Mouse (Mus musculus): ENCODE results near the gene Kdm2b.

The Kdm2b gene

DNA sequence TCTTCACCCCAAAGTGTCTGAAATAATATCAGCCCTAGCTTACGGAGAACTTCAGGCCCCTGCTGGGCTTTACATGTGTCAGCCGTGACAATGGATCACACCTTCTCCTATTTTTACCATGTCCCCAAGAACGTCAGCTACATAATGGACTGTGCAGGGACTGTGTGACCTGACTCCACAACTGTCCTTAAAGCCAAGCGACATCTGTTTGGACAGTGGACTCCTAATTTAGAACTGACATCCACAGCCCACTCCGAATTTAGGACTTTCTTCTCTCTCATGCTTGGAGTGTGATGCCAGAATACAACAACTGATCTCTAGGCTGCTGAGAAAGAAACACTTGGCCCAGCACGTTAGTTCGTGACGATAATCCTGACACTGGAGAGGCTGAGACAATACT is 62.5 kb downstream of the Kdm2b start:
- 57% methylated on average over 8 of the region's 8 CpGs for WGBS

DNA sequence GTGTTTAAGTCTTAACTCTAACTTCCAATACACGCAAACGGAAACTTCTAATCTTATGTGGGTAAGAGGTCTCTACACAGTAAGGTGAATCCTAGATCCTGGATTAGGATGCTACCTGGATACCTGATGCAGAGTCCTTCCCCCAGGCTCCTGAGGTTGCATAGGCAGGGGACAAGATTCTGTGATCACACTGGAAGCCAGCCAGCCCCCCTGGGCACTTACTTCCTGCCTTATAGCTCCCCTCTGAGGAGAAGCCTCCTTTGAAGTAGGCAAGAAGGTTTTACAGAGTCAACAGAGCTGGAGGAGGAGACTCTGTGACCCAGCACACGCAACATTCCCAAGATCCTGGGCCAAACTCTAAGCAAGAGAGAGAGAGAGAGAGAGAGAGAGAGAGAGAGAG is 63.3 kb downstream of the Kdm2b start:
- 82% methylated on average over 3 of the region's 3 CpGs for WGBS

DNA sequence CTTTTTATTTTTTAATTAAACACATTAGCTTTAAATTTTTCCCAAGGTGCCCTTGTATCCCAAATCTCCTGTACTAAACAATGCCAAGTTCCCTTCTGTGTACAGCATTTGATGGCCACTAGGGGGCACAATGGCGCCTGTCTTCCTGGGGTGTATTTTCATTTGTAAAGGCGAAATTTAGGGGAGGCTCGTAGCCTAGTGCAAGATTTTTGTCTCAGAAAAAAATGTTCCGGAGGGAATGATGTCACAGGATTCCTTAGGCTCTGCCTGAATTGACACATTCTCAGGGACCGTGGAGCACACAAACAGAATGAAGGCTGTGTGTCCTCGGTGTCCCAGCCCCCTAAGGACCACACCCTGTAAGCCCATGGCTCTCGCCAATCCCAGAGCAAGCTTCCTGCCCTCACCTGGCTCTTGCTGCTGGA is 64.1 kb downstream of the Kdm2b start:
- WGBS = 2% methylated on average over 7 of the region's 7 CpGs

DNA sequence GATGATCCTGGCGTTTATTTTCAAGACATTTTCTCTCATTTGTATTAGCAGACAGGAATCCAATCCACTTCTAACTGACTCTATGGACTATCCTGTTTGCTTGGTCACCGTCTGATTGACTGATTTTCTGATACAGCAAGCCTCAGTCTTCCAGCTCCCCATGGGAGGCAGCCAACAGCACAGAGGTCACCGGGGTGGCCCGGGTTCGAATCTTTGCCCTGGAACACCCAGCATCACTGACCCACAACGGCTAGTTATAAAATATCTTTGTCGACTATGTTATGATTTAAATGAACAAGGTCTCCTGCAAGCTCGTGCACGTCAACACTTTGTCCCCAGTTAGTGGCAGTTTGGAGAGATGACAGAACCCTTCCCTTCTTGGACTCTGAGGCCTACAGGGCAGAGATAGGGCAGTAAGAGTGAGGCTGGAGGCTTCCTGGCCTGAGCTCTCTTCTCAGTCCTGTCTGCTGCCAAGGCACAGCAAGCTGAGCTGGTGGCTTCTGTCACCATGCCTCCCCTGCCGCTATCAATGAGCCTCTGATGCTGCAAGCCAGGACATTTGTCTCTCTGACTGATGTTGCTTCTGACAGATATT is 65.7 kb downstream of the Kdm2b start:
- 92% methylated on average over 10 of the region's 10 CpGs for WGBS

DNA sequence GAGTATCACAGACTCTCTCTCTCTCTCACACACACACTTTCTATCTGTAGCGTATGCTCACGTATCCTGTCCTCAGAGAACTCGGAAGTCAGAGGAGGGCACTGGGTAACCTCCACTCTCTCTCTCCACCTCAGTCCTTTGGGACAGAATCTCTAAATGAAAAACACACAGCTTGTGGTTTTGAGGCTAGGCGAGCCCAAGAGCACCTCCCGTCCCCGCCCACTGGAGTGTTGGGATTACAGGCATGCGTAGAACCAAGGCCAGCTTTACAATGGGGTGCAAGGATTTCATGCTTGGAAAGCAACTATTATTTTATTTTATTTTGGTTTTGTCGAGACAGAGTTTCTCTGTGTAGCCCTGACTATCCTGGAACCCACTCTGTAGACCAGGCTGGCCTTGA is 67.7 kb downstream of the Kdm2b start:
- 96% methylated on average over 8 of the region's 8 CpGs for WGBS

DNA sequence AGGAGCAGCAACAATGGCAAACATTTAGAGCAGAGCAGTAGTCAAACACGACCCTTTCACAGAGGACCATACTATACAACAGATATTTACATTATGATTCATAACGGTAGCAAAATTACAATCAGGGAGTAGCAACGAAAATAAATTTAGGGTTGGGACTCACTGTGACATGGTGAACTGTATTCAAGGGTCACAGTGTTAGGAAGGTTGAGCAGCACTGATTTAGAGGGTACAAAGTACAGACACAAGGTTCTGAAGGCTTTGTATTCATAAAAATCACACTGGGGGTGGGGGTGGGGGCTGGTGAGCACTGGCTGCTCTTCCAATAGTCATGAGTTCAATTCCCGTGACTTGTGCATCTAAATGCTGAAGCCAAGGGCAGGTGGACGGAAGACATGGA is 69.1 kb downstream of the Kdm2b start:
- 88% methylated on average over 5 of the region's 5 CpGs for WGBS

DNA sequence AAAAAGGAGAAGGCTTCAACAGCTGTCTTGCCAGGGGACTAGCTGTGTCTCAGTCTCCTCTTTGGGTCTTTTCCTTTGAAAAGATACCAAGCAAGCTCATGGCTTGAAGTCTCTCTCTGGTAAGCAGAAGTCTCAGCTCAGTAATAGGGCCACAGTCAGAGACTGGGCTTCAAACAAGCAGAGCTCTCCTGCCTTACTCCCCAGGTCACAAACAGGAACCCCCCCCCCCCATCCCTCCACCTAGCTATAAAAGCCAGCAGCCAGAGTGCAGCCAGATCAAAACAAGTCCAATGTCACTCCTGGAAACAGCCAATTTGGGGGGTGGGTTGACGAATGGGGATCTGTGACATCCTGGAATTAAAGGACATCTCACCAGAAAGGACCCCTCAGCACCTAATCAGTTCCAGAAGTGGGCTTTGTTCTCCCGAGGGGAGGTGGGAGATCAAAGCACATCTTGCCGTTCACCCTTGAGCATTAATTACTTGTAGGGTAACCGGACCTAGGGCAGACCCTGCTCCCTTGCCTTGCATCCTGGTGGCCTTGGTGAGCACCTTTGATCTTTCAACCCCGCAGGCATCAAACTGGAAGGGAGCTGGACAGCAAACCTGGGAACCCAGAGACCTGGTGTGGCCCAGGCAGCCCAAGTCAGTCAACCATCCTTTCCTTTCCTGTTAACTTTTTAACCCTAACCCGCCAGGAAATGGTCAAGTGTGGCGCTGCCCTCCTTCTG is 71.5 kb downstream of the Kdm2b start:
- 74% methylated on average over 7 of the region's 7 CpGs for WGBS

DNA sequence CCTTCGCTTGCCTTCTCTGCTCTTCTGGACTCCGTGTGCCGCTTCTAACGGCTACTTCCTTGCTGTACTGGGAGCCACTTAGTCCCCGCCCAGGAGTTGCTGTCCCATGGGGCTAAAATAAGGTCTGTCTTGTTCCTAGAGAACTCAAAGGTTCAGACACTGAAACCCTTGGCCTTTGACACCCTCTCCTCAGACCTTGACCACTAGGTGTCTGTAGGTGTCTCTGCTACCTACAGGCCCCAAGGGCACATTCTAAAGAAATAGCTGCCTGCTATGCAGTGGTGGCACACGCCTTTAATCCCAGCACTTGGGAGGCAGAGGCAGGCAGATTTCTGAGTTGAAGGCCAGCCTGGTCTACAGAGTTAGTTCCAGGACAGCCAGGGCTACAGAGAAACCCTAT is 73.5 kb downstream of the Kdm2b start:
- WGBS = 91% methylated on average over 6 of the region's 6 CpGs

DNA sequence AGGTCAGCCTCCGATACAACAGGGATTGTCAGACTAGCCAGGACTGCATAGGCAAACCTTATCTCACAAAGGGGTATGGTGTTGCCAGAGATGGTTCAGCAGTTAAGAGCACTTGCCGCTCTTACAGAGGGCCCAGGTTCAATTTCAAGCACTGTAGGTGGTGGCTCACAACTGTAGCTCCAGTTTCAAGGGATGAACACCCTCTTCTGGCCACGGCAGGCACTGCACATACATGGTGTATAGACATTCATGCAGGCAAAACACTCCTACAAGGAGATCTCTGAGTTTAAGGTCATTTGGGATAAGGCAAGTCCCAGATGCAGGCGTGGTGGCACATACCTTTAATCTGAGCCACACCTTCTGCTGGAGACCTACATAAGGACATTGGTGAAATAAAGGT is 76.8 kb downstream of the Kdm2b start:
- 93% methylated on average over 4 of the region's 4 CpGs for WGBS

DNA sequence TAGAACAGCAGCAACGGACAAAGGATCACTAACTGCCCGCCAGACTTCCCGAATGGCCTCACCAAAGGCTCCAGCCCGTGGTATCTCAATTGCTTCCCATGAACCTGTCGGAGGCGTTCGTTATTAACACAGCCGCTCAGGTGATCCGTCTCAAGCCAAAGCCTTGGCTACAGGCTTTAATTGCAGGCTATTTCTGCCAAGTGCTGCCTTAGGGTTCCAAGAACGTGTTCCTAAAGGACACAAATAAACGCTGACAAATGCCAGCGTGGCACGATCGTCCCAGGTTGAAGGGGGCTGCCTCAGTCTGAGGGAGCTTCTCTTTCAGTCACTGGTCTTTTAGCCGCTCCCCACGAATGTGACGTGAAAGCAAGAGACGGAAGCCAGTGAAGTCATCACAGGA is 80.1 kb downstream of the Kdm2b start:
- 78% methylated on average over 18 of the region's 18 CpGs for WGBS

DNA sequence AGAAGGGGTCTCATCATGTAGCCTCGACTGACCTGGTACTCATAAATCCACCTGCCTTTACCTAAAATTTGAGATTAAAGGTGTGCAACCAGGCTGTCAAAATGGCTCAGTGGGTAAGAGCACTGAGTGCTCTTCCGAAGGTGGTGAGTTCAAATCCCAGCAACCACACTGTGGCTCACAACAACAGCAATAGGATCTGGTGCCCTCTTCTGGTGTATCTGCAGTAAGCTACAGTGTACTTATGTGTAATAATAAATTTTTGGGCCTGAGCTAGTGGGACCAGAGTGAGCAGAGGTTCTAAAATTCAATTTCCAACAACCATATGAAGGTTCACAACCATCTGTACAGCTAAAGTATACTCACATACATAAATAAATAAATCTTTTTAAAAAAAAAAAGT is 81.6 kb downstream of the Kdm2b start:
- WGBS = 96% methylated on average over 2 of the region's 2 CpGs

DNA sequence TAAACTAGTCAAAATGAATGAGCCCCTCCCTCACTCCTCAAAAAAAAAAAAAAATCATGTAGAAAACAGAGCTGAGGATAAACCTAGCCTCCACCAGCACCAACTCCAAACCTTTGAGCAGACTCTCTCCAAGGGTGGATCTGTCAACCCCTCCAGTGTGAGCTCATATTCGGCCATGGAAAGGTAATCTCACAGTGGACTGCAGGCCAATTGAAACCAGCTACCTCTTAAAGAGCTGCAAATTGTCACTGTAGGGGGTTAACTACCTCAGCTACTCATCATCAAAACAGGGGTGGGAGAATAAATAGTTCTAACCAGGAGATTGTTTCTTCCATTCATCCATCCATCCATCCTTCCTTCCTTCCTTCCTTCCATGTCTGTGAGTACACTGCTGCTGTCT is 82.4 kb downstream of the Kdm2b start:
- 97% methylated on average over 1 of the region's 1 CpGs for WGBS

DNA sequence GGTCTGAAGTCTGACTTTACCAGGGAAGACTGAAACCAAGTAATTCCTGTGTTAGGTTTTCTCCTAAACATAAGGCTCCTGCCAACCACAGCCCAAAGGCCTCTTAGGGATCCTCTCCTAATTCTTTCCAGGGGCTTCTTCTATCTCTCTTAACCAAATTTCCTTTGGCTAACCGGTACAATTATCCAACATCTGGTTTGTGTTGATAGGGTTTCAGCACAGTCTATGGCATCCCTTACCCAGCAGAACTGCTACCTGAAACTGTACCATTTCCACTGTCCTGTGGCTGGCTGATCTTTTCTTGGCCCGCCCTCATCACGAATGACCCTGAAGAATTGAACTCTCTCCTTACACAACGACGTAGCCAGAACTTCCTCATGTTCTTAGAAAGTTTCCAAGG is 86.5 kb downstream of the Kdm2b start:
- 80% methylated on average over 5 of the region's 5 CpGs for WGBS

DNA sequence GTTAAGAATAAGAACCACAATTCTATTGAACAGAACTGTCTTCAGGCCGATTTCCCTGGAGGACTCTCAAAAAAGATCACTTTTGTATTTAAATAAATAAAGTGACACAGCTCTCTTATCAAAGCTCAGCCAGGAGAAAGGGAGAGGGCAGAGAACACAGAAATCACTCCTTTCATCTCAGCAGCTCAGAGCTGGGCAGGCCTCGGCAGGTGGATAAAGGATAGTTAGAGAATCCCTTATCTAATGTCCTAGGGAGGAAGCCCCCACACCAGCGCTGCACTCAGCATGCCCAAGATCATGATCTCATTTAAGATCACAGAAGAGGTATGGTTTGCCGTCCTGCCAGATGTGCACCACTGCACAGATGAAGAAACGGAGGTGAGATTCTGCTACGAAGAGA is 87.4 kb downstream of the Kdm2b start:
- WGBS = 94% methylated on average over 6 of the region's 6 CpGs

DNA sequence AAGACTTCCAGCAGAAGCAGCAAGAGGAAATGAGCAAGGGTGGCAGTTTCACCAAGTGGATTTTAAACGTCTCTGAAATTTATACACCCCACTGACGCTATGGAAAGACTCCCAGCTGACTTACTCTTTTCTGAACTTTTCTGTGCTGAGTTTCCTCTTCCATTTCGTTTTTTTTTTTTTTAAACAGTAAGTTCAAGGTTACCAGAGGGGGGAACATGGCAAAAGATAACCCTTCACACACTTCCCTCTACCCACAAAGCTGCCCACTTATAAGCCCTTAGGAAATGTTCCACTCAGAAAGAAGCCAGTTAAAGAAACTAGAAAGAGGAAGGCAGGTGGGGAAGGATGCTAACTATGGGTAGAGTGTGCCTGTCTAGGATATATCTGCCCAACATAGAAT is 88.0 kb downstream of the Kdm2b start:
- 45% methylated on average over 3 of the region's 3 CpGs for WGBS

DNA sequence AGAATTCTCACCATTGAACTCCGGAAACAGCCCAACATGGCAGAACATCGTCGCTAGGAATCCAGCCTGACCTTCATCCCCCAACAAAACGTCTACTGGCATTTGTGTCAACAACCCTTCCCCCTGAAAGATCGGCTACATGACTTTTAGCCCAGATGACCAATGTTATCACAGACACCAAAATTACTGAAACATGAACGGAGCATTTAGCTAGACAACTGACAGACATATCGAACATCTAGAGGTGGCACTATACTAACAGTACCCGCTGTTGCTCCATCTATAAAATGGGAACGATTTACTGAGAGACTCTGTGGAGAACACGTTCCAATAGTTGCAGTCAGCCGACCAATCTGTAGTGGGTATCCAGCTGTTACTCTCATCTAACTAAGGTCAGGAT is 88.4 kb downstream of the Kdm2b start:
- 52% methylated on average over 11 of the region's 11 CpGs for WGBS

DNA sequence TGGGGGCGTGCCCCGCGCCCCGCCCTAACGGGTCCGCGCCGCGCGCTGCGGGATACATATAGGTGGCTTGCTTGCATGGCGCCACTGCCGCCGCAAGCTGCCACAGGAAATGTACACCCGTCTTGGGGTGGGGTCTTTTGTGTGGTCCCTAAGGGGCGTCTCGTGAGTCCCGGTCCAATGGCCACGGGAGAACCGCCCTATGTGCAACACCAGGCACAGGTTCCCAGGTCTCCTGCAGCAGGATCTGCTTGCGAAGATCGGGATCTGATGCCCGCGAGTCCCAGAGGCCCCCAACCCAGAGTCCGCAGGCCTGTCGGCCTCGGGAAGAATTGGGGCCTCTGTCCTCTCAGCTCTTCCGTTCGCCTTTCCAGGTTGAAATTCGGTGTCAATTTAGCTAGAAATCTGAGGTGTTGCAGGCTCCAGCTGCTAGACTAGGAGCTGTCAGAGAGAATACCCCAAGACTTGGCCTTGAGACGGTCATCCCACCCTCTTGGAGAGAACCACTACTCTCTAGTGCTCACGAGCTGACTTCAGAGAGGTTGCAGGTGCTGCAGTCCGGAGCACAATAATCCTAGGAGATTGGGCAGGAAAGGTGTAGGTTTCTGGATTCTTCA is 89.0 kb downstream of the Kdm2b start:
- WGBS = 5% methylated on average over 32 of the region's 33 CpGs

DNA sequence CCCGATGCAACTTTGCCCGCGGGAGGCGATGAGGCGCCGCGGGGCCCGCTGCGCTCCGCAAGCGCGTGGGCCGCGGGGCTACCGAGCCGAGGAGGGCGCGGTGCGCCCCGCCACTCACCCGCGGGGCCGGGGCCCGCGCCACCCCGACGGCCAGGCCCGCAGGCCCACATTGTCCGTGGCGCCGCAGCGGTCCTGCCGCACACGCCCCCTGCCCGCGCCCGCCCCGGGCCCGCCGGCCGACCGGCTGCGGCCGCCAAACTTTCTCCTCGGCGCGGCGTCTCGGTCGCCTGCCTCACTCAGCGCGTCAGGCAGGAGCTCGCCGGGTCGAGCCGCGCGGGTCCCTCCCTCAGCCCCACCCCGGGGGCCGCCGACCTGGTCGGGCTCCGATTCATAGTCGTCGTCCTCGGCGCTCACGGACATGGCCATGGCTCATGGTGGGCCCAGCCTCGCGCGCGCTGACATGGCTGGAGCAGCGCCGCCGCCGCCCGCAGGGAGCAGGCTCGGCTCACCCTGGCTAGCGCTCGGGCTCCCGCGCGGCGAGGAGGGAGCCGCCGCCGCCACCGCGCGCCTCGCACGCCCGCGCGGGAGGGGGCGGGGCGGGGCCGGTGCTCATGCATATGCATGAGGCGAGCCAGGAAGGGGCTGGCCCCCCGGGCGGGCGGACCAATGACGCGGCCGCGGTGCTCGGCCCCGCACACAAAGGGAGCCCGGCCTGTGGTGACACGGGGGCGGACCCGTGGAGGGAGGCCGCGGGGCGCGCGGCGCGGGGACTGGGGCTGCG is 89.7 kb downstream of the Kdm2b start:
- WGBS = under 1% methylated on average over 112 of the region's 120 CpGs

DNA sequence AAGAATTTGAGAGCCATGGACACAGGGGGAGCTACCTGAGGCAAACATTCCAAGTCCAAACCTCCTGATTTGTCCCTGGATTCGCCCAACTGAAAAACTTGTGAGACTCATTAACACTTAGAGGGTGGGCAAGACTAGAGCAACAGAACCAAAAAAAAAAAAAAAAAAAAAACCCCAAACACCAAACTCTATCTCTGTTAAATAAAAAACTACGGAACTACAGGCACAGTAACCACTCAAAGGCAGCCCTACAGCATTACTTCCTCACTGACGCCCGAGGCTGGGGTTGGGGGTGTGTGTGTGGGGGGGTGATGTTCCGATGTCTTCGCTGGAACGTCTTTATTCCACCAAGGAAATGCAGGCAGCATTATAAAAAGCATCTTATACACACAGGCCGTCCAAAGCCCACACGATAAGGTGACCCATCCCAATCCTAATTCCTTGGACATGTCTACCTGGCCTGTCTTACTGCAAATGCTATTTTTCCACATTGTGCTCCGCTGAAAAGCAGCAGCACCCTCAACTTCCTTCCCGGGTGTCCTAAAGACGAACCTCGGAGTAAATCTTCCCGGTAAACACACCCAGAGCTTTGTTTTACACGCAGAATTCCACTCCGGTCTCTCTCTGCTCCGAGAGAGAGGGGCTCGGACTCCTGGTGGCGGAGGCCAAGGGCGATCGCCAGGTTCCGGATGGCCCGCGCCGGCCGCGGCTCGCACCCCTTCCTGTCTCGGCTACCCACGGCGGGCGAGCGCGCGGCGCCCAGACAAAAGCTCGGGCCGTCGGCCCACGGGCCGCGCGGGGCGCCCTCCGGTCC is 90.5 kb downstream of the Kdm2b start:
- 2% methylated on average over 41 of the region's 45 CpGs for WGBS

DNA sequence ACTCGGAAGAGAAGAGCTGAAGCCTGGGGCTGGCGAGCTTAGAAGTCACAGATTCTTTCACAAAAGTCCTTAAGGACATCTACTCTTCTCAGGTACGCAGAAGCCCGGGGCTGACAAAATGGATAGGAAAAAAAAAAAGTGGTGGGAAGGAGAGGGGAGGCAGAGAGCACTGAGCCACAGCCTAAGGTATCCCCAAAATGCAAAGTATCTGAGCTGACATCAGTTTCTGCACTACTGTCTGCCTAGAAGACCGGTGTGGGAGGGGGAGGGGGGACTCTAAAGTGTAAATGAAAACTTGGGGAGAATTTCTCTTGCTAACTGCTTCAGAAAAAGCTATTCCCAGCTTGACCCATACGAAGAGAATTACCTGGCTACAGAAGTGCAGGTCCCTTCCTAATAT is 91.5 kb downstream of the Kdm2b start:
- 81% methylated on average over 6 of the region's 6 CpGs for WGBS

DNA sequence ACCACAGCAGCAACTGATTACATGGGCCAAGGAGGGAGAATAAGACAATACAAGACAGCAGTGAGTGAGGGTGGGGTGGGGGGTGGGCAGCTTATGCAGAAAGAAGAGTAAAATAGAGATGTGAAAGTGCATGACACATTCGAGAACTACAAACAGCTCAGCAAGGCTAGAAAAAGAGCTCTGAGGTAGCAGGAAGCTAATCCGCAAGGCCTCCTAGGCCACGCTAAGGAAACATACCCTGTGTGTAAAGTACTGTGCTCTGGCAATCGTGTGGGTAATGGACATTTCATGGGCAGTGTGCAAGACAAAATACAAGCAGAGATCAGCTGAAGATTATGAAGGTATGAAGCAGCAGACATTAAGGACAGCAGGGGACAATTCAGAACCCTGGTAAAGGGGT is 94.8 kb downstream of the Kdm2b start:
- 72% methylated on average over 4 of the region's 4 CpGs for WGBS
